Mouse (Mus musculus) small intestine, adult 2 months (tissue): ENCODE results near the gene Rhcg. TPM values are rescaled to one million over a fixed set of nuclear protein-coding genes. Genes with fewer than 3 reads are reported as not detected.

Experiments
- H3K27ac ChIP-seq: fragments of 200-500 bp; 2 replicates; pipeline ENCODE4 v1.5.1; 2012; ENCODE audit warnings: low read depth, low read length, control low read depth, inconsistent platforms; ENCODE audit not compliant: insufficient read depth
- H3K27me3 ChIP-seq: fragments of 200-500 bp; 2 replicates; pipeline ENCODE4 v1.6.1; 2012; ENCODE audit warnings: mild to moderate bottlenecking, moderate library complexity, low read length, inconsistent platforms; ENCODE audit not compliant: control insufficient read depth, insufficient read depth
- H3K36me3 ChIP-seq: fragments of 200-500 bp; 2 replicates; pipeline ENCODE4 v1.6.1; 2012; ENCODE audit warnings: mild to moderate bottlenecking, low read length, control low read depth, inconsistent platforms; ENCODE audit not compliant: control insufficient read depth, insufficient read depth
- H3K4me1 ChIP-seq: fragments of 200-500 bp; 2 replicates; pipeline ENCODE4 v1.6.1; 2012; ENCODE audit warnings: low read length, inconsistent platforms, mixed read lengths; ENCODE audit not compliant: control insufficient read depth, insufficient read depth, insufficient read length
- H3K4me3 ChIP-seq: fragments of 200-500 bp; 2 replicates; pipeline ENCODE4 v1.5.1; 2012; ENCODE audit warnings: low read depth, mild to moderate bottlenecking, control low read depth, inconsistent platforms, low read length, moderate library complexity
- CTCF ChIP-seq: fragments of 200-500 bp; IDR thresholded peaks from 2 replicates; pipeline ENCODE4 v1.5.1; 2012; ENCODE audit warnings: low read depth, mild to moderate bottlenecking, control low read depth, inconsistent platforms, low read length, moderate library complexity, mixed read lengths; ENCODE audit not compliant: insufficient replicate concordance, insufficient read length; ENCODE audit errors: extremely low read depth
- POLR2A ChIP-seq: fragments of 200-500 bp; IDR thresholded peaks from 2 replicates; pipeline ENCODE4 v1.6.1; 2012; ENCODE audit warnings: low read depth, mild to moderate bottlenecking, control low read depth, inconsistent platforms, low read length, moderate library complexity
- WGBS: fragments of 180-500 bp; shearing (Covaris S2); methylation state at CpG from one replicate; pipeline ENCODE4 v1.1.7; 2018; 5-methylcytosine and 5-hydroxymethylcytosine counted together
- polyA plus RNA-seq: library from polyadenylated mRNA; depleted of rRNA; stranded (reverse); fragments of >200 nt; gene quantifications from 2 replicates; pipeline ENCODE4 v1.2.3, GENCODE M21; 2012

Gene Rhcg
- polyA plus RNA-seq, 1 experiment, result not detected

DNA sequence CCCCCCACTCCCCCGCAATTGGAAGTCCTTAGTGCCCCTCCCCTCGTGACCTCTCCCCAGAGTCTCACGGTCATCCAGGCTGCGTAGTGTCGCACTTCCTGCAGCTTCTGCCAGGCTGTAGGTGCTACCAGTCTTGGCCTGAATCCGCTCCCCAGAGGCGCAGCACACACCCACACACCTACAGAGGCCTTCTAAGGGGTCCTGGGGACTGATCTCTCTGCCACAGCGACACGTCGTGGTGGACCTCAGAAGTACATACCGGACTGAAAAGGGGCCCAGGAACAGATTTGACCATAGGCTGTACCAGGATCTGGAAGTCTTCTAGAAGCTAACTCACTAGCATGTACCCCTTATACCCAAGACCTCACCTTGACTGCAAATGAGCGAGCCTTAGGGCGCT is 53.8 kb downstream of the Rhcg start:
- Histone ChIP-seq H3K36me3 (no peaks in the 10 kb centered on the region), H3K27ac (no peak overlapping the region), H3K27me3 (peaks cover 6% of the 10 kb centered on the region), H3K4me1 (no peaks in the 10 kb centered on the region), H3K4me3 (no peak overlapping the region)
- 22% methylated on average over 13 of the region's 13 CpGs for WGBS
- TF ChIP-seq CTCF (no peak), POLR2A (no peak)

DNA sequence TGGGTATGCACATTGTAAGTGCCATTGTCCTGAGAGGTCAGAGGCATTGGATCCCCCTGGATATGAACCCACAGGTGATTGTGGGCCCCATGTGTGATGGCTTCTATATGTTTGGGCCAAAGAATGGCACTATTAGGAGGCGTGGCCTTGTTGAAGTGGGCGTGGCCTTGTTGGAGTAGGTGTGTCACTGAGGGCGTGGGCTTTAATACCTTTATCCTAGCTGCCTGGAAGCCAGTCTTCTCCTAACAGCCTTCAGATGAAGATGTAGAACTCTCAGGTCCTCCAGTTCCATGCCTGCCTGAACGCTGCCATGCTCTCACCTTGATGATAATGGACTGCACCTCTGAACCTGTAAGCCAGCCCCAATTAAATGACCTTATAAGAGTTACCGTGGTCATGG is 55.1 kb downstream of the Rhcg start:
- H3K4me3 ChIP-seq, result no peak overlapping the region
- H3K27me3 ChIP-seq, result peaks cover 6% of the 10 kb centered on the region
- 41% methylated on average over 5 of the region's 5 CpGs for WGBS
- H3K27ac ChIP-seq, result no peak overlapping the region
- H3K36me3 ChIP-seq, result no peaks in the 10 kb centered on the region
- H3K4me1 ChIP-seq, result no peaks in the 10 kb centered on the region
- TF ChIP-seq POLR2A (no peak), CTCF (no peak)

- Histone ChIP-seq H3K27me3 (peaks cover 26% of the 10 kb centered on the region), H3K27ac (no peak overlapping the region), H3K4me3 (no peak overlapping the region), H3K36me3 (no peaks in the 10 kb centered on the region), H3K4me1 (no peaks in the 10 kb centered on the region)
- WGBS, result 65% methylated on average over 1 of the region's 1 CpGs
- TF ChIP-seq POLR2A (no peak), CTCF (no peak)
Observed at GRCm38 (mm10) chr7:79558698-79559097, 58.8 kb downstream of the Rhcg start.

DNA sequence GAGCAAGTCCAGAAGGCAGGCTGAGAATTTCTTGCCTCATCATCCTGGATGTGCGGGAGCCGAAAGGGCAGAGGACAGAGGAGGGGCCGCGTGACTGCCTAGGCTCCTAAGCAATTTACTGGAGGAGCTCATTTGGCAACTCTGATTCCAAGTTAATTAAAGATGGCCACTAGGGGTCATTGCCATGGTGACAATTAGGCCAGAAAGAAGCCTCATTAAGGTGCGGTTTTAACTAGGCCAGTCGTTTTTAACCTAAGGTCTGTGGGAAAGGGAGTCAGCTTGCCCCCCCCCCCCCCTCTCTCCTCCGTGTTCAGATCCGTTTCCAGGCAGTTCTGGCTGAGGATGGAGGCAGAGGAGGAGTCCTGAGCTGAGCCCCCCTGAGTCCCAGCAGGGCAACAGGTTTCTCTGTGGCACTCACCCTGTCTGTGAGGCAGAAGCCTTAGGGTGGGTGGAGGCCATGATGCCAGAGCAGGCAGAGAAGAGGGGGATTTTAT is 59.7 kb downstream of the Rhcg start:
- Histone ChIP-seq H3K27me3 (peaks cover 27% of the 10 kb centered on the region), H3K4me3 (no peak overlapping the region), H3K27ac (no peak overlapping the region), H3K4me1 (no peaks in the 10 kb centered on the region), H3K36me3 (no peaks in the 10 kb centered on the region)
- no peak for TF ChIP-seq POLR2A
- TF ChIP-seq CTCF, result no peak
- 16% methylated on average over 8 of the region's 8 CpGs for WGBS

- Histone ChIP-seq H3K4me1 (no peaks in the 10 kb centered on the region), H3K36me3 (no peaks in the 10 kb centered on the region), H3K4me3 (no peak overlapping the region), H3K27me3 (peaks cover 27% of the 10 kb centered on the region), H3K27ac (no peak overlapping the region)
- WGBS, result 5% methylated on average over 25 of the region's 25 CpGs
- TF ChIP-seq POLR2A (no peak), CTCF (no peak)
Observed at GRCm38 (mm10) chr7:79555368-79556034, 62.0 kb downstream of the Rhcg start.

GRCm38 (mm10) chr7:79552702-79553101 is 64.8 kb downstream of the Rhcg start:
- no peaks in the 10 kb centered on the region for H3K4me1 ChIP-seq
- H3K4me3 ChIP-seq, result no peak overlapping the region
- no peak overlapping the region for H3K27ac ChIP-seq
- no peaks in the 10 kb centered on the region for H3K36me3 ChIP-seq
- WGBS, result 3% methylated on average over 10 of the region's 10 CpGs
- peaks cover 34% of the 10 kb centered on the region for H3K27me3 ChIP-seq
- TF ChIP-seq POLR2A (no peak), CTCF (peak; percentile 35; the same call in 1 of the 2 replicates)

DNA sequence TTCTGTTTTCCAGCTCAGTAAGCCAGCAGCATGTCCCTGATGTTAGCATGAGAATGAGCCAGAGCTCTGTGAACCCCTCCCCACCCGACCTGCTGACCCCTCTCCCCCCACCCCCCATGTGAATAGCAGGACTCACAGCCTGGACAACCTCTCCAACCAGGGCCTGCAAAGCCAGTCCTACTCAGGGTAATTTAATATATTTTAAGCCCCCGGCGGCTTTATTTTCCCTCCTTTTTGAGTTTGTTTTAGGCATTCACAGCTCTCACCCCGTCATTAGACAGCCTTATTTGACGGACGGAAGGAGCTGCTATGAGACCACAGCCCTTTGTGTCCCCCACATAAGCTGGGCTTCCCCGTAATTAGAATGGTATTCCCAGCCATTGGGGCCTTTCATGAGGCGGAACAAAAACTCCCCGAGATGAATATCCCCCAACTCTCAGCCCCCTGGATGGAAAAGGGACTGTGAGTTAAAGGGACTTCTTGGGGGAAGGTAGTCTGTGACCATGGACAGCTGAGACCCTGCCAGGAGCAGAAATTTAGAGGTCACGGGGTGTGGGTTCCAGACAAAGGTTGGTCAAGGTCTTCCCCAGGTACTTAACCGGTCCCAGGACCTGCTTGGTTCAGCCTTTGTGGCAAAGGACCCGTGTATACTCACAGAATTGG is 68.4 kb downstream of the Rhcg start:
- 40% methylated on average over 12 of the region's 12 CpGs for WGBS
- no peaks in the 10 kb centered on the region for H3K4me1 ChIP-seq
- TF ChIP-seq POLR2A, result no peak
- no peak for TF ChIP-seq CTCF
- no peaks in the 10 kb centered on the region for H3K36me3 ChIP-seq
- no peak overlapping the region for H3K27ac ChIP-seq
- no peak overlapping the region for H3K4me3 ChIP-seq
- peaks cover 47% of the 10 kb centered on the region for H3K27me3 ChIP-seq
